Mouse (Mus musculus): ENCODE measurements around the gene Stx8.

Gene Stx8

GRCm38 (mm10) chr11:68216041-68216440 lies 250.0 kb downstream of the Stx8 start:
- no peak for DNase-seq (ENCODE audit: extremely low spot score, low read depth, low spot score)

GRCm38 (mm10) chr11:68220733-68221132 lies 254.7 kb downstream of the Stx8 start:
- no peak for DNase-seq (ENCODE audit: extremely low spot score, low read depth, low spot score)

DNA sequence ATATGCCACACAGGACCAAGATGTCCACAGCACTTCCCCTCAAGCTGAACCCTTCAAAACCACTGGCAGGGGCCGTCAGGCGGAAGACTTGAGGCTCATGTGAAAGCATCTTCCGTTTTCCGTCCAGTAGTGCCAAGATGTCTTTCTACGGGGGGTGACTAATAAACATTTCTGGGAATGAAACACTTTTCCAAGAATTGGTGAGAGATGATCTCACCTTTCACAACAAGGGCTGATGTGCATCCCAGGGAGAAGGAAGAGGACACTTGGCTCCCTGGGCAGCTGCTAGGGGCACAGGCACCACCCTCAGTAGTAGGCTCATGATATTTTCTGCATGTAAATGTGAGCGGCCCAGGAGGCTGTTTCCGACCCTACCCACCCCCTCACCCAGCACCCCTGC lies 256.2 kb downstream of the Stx8 start:
- no peak for DNase-seq (ENCODE audit: extremely low spot score, low read depth, low spot score)

DNA sequence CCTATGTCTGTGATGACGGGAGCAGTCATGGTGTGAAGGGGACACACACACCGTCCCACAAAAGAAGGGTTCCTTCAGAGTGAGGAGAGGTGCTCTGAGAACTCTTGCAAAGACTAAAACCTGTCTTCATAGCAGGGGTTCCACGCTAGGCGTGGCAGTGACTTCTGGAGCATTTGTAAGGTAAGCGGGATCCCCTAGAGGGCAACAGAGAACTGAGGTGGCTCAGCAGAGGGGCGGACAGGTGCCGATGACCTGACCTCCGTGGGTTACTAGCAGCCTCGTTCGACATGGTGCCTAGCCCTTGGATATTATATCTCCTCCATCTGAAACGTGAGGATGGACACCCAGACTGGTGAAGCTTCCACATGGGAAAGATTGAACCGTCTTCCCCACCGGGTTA lies 257.1 kb downstream of the Stx8 start:
- no peak for DNase-seq (ENCODE audit: extremely low spot score, low read depth, low spot score)

GRCm38 (mm10) chr11:68226654-68227057 lies 260.7 kb downstream of the Stx8 start:
- DNase-seq (ENCODE audit: extremely low spot score, low read depth, low spot score): no peak

GRCm38 (mm10) chr11:68227837-68228236 lies 261.8 kb downstream of the Stx8 start:
- DNase-seq (ENCODE audit: extremely low spot score, low read depth, low spot score): no peak

GRCm38 (mm10) chr11:68228941-68229665 lies 263.1 kb downstream of the Stx8 start:
- peak; percentile 26 for DNase-seq (ENCODE audit: extremely low spot score, low read depth, low spot score)

DNA sequence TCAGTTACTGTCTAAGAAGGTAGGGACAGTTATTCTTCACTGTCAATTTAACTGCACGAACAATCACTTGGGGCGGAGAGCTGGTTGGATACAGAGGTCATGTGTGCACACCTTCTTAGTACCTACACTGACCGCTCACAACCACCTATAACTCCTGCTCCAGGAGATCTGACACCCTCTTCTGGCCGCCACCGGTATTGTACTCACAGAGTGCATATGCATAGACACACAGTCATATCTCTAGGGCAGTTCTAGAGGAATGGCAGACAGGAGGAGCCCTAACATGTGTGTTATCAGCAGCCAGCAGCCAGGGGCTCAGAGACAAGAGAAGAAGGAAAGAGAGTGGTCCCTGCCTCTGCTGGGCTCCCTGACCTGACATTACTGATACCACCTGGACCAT lies 265.6 kb downstream of the Stx8 start:
- no peak for DNase-seq (ENCODE audit: extremely low spot score, low read depth, low spot score)

DNA sequence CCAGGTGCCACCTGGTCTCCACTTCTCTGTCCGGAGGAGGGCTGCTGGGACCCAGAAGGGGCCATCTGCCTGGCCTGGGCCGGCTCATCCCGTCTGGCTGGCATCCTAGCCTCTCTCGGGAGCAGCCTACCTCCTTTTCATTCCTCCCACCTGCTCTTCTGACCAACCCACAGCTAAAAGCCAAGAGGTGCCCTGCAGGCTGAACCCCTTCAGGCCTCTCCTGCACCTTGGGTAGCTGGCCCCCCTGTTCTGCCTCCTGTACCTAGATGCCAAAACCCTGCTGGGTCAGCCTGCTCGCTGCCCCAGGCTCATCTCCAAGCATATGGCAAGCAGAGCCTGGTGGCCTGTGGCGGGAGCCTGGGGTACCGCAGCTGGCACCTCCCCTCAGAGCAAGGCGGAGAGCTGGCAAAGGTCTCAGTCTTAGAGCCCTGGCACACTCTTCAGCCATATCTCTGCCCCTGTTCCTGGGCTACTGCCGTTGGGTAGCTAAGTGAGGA lies 267.5 kb downstream of the Stx8 start:
- no peak for DNase-seq (ENCODE audit: extremely low spot score, low read depth, low spot score)

- no peak for DNase-seq (ENCODE audit: extremely low spot score, low read depth, low spot score)
These were observed 273.8 kb downstream of the Stx8 start for GRCm38 (mm10) chr11:68239756-68240155.

DNA sequence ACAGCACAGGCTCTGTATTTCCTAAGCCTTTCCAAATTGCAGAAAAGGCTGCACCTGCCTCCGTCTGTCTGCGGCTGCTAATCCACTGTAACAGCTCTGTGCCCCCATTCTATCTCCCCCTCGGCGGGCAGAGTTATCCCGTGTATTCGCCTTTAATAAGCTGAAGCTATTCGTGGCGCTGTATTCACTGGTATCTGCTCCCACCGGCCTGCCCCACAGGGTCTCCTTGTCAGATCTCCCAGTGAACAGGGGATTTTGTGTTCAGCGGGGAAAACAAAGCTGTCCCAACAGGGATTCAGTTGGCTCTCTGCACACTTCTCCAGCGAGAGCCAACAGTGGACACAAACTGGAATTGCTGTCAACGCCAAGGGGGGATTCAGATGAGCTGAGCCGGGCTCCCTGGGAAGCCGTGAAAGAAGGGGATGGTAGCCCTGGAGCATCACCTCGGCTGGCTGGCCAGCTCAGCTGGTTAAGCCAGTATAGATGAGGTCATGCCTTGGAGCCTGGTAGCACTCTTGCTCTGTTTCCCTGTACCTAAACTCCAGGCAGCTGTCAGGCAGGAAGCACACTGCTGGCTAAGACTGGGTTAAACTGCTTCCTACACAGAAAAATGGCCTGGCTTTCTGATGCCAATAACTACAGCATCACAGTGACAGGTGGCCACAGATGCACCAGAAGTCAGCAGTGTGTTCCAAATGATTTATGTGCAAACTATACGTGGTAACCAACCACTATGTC lies 278.4 kb downstream of the Stx8 start:
- DNase-seq (ENCODE audit: extremely low spot score, low read depth, low spot score): no peak

GRCm38 (mm10) chr11:68244992-68245261 lies 278.9 kb downstream of the Stx8 start:
- no peak for DNase-seq (ENCODE audit: extremely low spot score, low read depth, low spot score)

DNA sequence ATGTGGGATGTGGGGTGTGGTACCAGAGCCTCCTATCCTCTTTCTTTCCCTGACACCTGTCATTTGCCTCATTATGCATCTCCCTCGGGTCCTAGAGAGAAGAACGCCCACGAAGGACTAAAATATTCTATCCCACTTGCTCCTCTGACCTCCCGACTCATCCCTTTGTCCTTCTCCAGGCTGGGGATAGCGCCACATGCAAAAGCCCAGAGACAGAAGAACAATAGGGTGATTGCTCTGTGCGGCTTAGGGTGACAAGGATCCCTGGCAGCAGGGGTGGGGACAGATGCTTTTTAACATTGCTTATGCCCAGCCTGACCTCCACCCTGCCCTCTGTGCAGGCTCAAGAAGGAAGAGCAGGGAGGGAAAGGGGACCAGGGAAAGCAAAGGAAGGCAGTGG lies 281.9 kb downstream of the Stx8 start:
- no peak for DNase-seq (ENCODE audit: extremely low spot score, low read depth, low spot score)

DNA sequence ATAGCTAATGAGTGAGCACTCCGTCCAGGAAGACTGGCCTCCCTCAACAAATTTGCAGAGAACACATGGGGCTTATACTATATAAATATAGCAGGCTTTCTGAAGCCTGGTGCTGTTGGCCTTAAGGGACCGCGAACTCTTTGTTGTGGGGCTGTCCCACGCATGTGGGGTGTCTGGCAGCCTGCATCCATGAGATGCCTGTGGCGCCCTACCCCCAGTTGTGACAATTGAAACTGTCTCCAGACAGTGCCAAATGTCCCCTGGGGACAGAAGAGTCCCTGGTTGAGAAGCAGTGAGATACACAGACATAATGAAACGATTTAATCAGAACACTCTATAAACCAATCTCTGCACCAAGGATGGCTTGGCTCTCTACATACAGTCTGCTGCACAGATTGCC lies 284.1 kb downstream of the Stx8 start:
- DNase-seq (ENCODE audit: extremely low spot score, low read depth, low spot score): no peak

- DNase-seq (ENCODE audit: extremely low spot score, low read depth, low spot score): no peak
These were observed 287.5 kb downstream of the Stx8 start for GRCm38 (mm10) chr11:68253531-68253930.
